Mouse (Mus musculus) neural tube, embryonic 11.5 days (tissue): Measurements from ENCODE around the gene Matn4. TPM values are rescaled to one million over a fixed set of nuclear protein-coding genes. Genes with fewer than 3 reads are reported as not detected.

Experiments used
- ATAC-seq: fragments of 200-750 bp; cut with Nextera tagmentation; 2 replicates; pipeline ENCODE4 v1.8.0; 2017; ENCODE audit warnings: moderate number of reproducible peaks, mild to moderate bottlenecking, moderate TSS enrichment, moderate library complexity; ENCODE audit not compliant: insufficient read depth, low FRiP score, low TSS enrichment
- DNase-seq: peaks from one replicate; pipeline ENCODE4 v3.0.0-alpha.2; 2015; ENCODE audit warnings: low spot score
- H3K27ac ChIP-seq: fragments of 300-500 bp; sonication (generic); 2 replicates; pipeline ENCODE4 v1.5.1; 2014; ENCODE audit warnings: low read depth, mild to moderate bottlenecking, low read length
- H3K27me3 ChIP-seq: fragments of 300-500 bp; sonication (generic); 2 replicates; pipeline ENCODE4 v1.6.1; 2014; ENCODE audit warnings: mild to moderate bottlenecking, low read length, mixed read lengths; ENCODE audit not compliant: control insufficient read depth, insufficient read depth
- H3K36me3 ChIP-seq: fragments of 300-500 bp; sonication (generic); 2 replicates; pipeline ENCODE4 v1.6.1; 2014; ENCODE audit warnings: mild to moderate bottlenecking, low read length, moderate library complexity, mixed read lengths; ENCODE audit not compliant: control insufficient read depth, insufficient read depth
- H3K4me1 ChIP-seq: fragments of 300-500 bp; sonication (generic); 2 replicates; pipeline ENCODE4 v1.6.1; 2014; ENCODE audit warnings: low read length, mixed read lengths; ENCODE audit not compliant: control insufficient read depth, insufficient read depth
- H3K4me2 ChIP-seq: fragments of 300-500 bp; sonication (generic); 2 replicates; pipeline ENCODE4 v1.6.1; 2014; ENCODE audit warnings: low read depth, mild to moderate bottlenecking, moderate library complexity
- H3K4me3 ChIP-seq: fragments of 300-500 bp; sonication (generic); 2 replicates; pipeline ENCODE4 v1.5.1; 2014; ENCODE audit warnings: low read depth, low read length
- H3K9ac ChIP-seq: fragments of 300-500 bp; sonication (generic); 2 replicates; pipeline ENCODE4 v1.6.1; 2014; ENCODE audit warnings: mild to moderate bottlenecking, low read length
- H3K9me3 ChIP-seq: fragments of 300-500 bp; sonication (generic); 2 replicates; pipeline ENCODE4 v1.6.1; 2016; ENCODE audit warnings: low read length; ENCODE audit not compliant: control insufficient read depth
- WGBS: fragments of 180-500 bp; shearing (Covaris S2); extraction: QIAGEN DNeasy Blood & Tissue Kit; methylation state at CpG from one replicate; pipeline ENCODE4 v1.1.7; 2014; 5-methylcytosine and 5-hydroxymethylcytosine counted together
- polyA plus RNA-seq: library from polyadenylated mRNA; unstranded; fragments of >200 nt; fragmentation: Nextera tagmentation; extraction: Ambion mirVana; gene quantifications from 2 replicates; pipeline ENCODE4 v1.2.1, GENCODE M21; 2014

Matn4 gene
- polyA plus RNA-seq, 1 experiment from 2014 or later = 0.48 TPM

- Histone ChIP-seq H3K36me3 (no peaks in the 10 kb centered on the region), H3K9ac (no peak overlapping the region), H3K4me3 (no peak overlapping the region), H3K27me3 (peaks cover 1% of the 10 kb centered on the region; the same call in 1 of the 2 replicates), H3K9me3 (no peaks in the 10 kb centered on the region), H3K27ac (no peak overlapping the region), H3K4me1 (no peaks in the 10 kb centered on the region), H3K4me2 (no peak overlapping the region)
- no peak for DNase-seq
- WGBS = 88% methylated on average over 8 of the region's 8 CpGs
- no peak for ATAC-seq
Observed at GRCm38 (mm10) chr2:164424406-164424805, 19.4 kb upstream of the Matn4 start.

- H3K4me1 ChIP-seq = no peaks in the 10 kb centered on the region
- no peak overlapping the region for H3K9ac ChIP-seq
- H3K27me3 ChIP-seq = no peaks in the 10 kb centered on the region
- no peak overlapping the region for H3K4me3 ChIP-seq
- H3K36me3 ChIP-seq = no peaks in the 10 kb centered on the region
- H3K4me2 ChIP-seq = no peak overlapping the region
- H3K27ac ChIP-seq = no peak overlapping the region
- WGBS = 91% methylated on average over 11 of the region's 11 CpGs
- H3K9me3 ChIP-seq = no peaks in the 10 kb centered on the region
- no peak for ATAC-seq
- no peak for DNase-seq
Observed at GRCm38 (mm10) chr2:164423464-164423863, 18.5 kb upstream of the Matn4 start.

GRCm38 (mm10) chr2:164422675-164423393 is 17.9 kb upstream of the Matn4 start:
- H3K27ac ChIP-seq = no peak overlapping the region
- DNase-seq (no peak), ATAC-seq (no peak)
- no peak overlapping the region for H3K4me3 ChIP-seq
- H3K36me3 ChIP-seq = no peaks in the 10 kb centered on the region
- no peak overlapping the region for H3K4me2 ChIP-seq
- no peak overlapping the region for H3K9ac ChIP-seq
- H3K4me1 ChIP-seq = no peaks in the 10 kb centered on the region
- no peaks in the 10 kb centered on the region for H3K9me3 ChIP-seq
- 92% methylated on average over 15 of the region's 15 CpGs for WGBS
- no peaks in the 10 kb centered on the region for H3K27me3 ChIP-seq

GRCm38 (mm10) chr2:164421979-164422378 is 17.0 kb upstream of the Matn4 start:
- Histone ChIP-seq H3K4me1 (no peaks in the 10 kb centered on the region), H3K4me2 (no peak overlapping the region), H3K9me3 (no peaks in the 10 kb centered on the region), H3K27me3 (no peaks in the 10 kb centered on the region), H3K9ac (no peak overlapping the region), H3K27ac (no peak overlapping the region), H3K36me3 (no peaks in the 10 kb centered on the region), H3K4me3 (no peak overlapping the region)
- ATAC-seq (no peak), DNase-seq (no peak)
- 90% methylated on average over 8 of the region's 8 CpGs for WGBS

- WGBS = 89% methylated on average over 7 of the region's 7 CpGs
- no peak for DNase-seq
- ATAC-seq = no peak
Observed at GRCm38 (mm10) chr2:164421306-164421705, 16.3 kb upstream of the Matn4 start.

GRCm38 (mm10) chr2:164419489-164419888 is 14.5 kb upstream of the Matn4 start:
- no peaks in the 10 kb centered on the region for H3K36me3 ChIP-seq
- H3K4me1 ChIP-seq = no peaks in the 10 kb centered on the region
- no peak for DNase-seq
- no peak overlapping the region for H3K4me2 ChIP-seq
- H3K27ac ChIP-seq = no peak overlapping the region
- H3K27me3 ChIP-seq = no peaks in the 10 kb centered on the region
- H3K9me3 ChIP-seq = no peaks in the 10 kb centered on the region
- no peak overlapping the region for H3K9ac ChIP-seq
- no peak overlapping the region for H3K4me3 ChIP-seq
- no peak for ATAC-seq
- WGBS = 1% methylated on average over 3 of the region's 3 CpGs

More at GRCm38 (mm10) chr2:164421306-164421705, 16.3 kb upstream of the Matn4 start:
- H3K9me3 ChIP-seq = no peaks in the 10 kb centered on the region
- no peaks in the 10 kb centered on the region for H3K36me3 ChIP-seq
- no peak overlapping the region for H3K4me2 ChIP-seq
- no peak overlapping the region for H3K4me3 ChIP-seq
- H3K9ac ChIP-seq = no peak overlapping the region
- no peak overlapping the region for H3K27ac ChIP-seq
- no peaks in the 10 kb centered on the region for H3K4me1 ChIP-seq
- H3K27me3 ChIP-seq = no peaks in the 10 kb centered on the region

- no peaks in the 10 kb centered on the region for H3K9me3 ChIP-seq
- no peaks in the 10 kb centered on the region for H3K4me1 ChIP-seq
- ATAC-seq (no peak), DNase-seq (no peak)
- no peak overlapping the region for H3K4me3 ChIP-seq
- no peak overlapping the region for H3K4me2 ChIP-seq
- no peak overlapping the region for H3K9ac ChIP-seq
- WGBS = 36% methylated on average over 3 of the region's 3 CpGs
- 0 out of 2 replicates have a peak, but pooled peaks cover 2% of the 10 kb centered on the region for H3K27me3 ChIP-seq
- H3K27ac ChIP-seq = no peak overlapping the region
- no peaks in the 10 kb centered on the region for H3K36me3 ChIP-seq
Observed at GRCm38 (mm10) chr2:164418308-164418875, 13.4 kb upstream of the Matn4 start.

- no peak overlapping the region for H3K4me3 ChIP-seq
- no peak overlapping the region for H3K27ac ChIP-seq
- H3K27me3 ChIP-seq = 0 out of 2 replicates have a peak, but pooled peaks cover 2% of the 10 kb centered on the region
- DNase-seq (peak; percentile 32), ATAC-seq (no peak)
- WGBS = 3% methylated on average over 2 of the region's 2 CpGs
- H3K9me3 ChIP-seq = no peaks in the 10 kb centered on the region
- no peaks in the 10 kb centered on the region for H3K4me1 ChIP-seq
- H3K9ac ChIP-seq = no peak overlapping the region
- no peaks in the 10 kb centered on the region for H3K36me3 ChIP-seq
- no peak overlapping the region for H3K4me2 ChIP-seq
Observed at GRCm38 (mm10) chr2:164417198-164417597, 12.2 kb upstream of the Matn4 start.

- 0 out of 2 replicates have a peak, but pooled peaks cover 2% of the 10 kb centered on the region for H3K27me3 ChIP-seq
- DNase-seq (no peak), ATAC-seq (no peak)
- H3K9me3 ChIP-seq = no peaks in the 10 kb centered on the region
- no peaks in the 10 kb centered on the region for H3K4me1 ChIP-seq
- H3K36me3 ChIP-seq = no peaks in the 10 kb centered on the region
- H3K27ac ChIP-seq = no peak overlapping the region
- no peak overlapping the region for H3K9ac ChIP-seq
- H3K4me3 ChIP-seq = no peak overlapping the region
- WGBS = 74% methylated on average over 10 of the region's 10 CpGs
- H3K4me2 ChIP-seq = peak overlapping the region; percentile 21; the same call in 1 of the 2 replicates
Observed at GRCm38 (mm10) chr2:164414581-164414980, 9.6 kb upstream of the Matn4 start.
